Comparison of ENCODE assay signal across 13 mouse cellular contexts in genomic region chr13:31577576-31577975, GRCm38 (mm10). TPM values are rescaled to one million over a fixed set of nuclear protein-coding genes. Genes with fewer than 3 reads are reported as not detected.
A peak's percentile ranks its signal among the peaks of the same experiment; 100 is the strongest.
DNase-seq lines count a peak whose midpoint lies in the region; ATAC-seq and TF ChIP-seq lines count a peak whose summit lies in the region.
"Had no signal": no experiment of that assay in that cellular context is flagged by ENCODE, and none has a peak within 500 bp of the region (broad histone marks: within the 10 kb centered on the region; RNA-seq: fewer than 3 reads in every experiment).

No protein-coding gene starts in this region.

- TF ChIP-seq POLR2A in brain, embryonic 14.5 days (IDR thresholded peaks at IDR 0.05; ENCODE audit: borderline replicate concordance, extremely low read depth, insufficient read depth, insufficient read length, poor library complexity, severe bottlenecking), result no peak

- no peak overlapping the region for H3K9ac ChIP-seq in hindbrain, embryonic 16.5 days (ENCODE audit: low read depth, low read length)
- H3K9ac ChIP-seq in hindbrain, embryonic 11.5 days (ENCODE audit: low read depth, low read length), result no peak overlapping the region
- H3K9ac ChIP-seq: midbrain, embryonic 12.5 days had no signal

- H3K27ac ChIP-seq in hindbrain, embryonic 16.5 days (ENCODE audit: low read depth, low read length), result no peak overlapping the region
- no peak overlapping the region for H3K27ac ChIP-seq in hindbrain, embryonic 11.5 days (ENCODE audit: low read depth, low read length)
- H3K27ac ChIP-seq in limb, embryonic 10.5 days, result 0 out of 2 replicates have a peak overlapping the region, but pooled peaks have one; percentile 25
- H3K27ac ChIP-seq: midbrain, embryonic 12.5 days had no signal

- no peak for TF ChIP-seq CTCF in brain, embryonic 14.5 days (IDR thresholded peaks at IDR 0.05; ENCODE audit: borderline replicate concordance, extremely low read depth, insufficient read depth, insufficient read length)

- no peak overlapping the region for H3K4me3 ChIP-seq in hindbrain, embryonic 16.5 days (ENCODE audit: low read length)
- H3K4me3 ChIP-seq in hindbrain, embryonic 11.5 days (ENCODE audit: low read depth, low read length), result no peak overlapping the region
- no peak overlapping the region for H3K4me3 ChIP-seq in limb, embryonic 10.5 days
- H3K4me3 ChIP-seq: midbrain, embryonic 12.5 days had no signal

- no peaks in the 10 kb centered on the region for H3K9me3 ChIP-seq in hindbrain, embryonic 16.5 days (ENCODE audit: control insufficient read depth, low read length)
- H3K9me3 ChIP-seq in hindbrain, embryonic 11.5 days (ENCODE audit: control insufficient read depth, low read length), result no peaks in the 10 kb centered on the region
- H3K9me3 ChIP-seq in limb, embryonic 10.5 days (replicated peaks), result no peaks in the 10 kb centered on the region
- H3K9me3 ChIP-seq: midbrain, embryonic 12.5 days had no signal

- DNase-seq in hindbrain, embryonic 11.5 days (ENCODE audit: low spot score), result no peak
- peak; percentile 32 for DNase-seq in lung, postnatal 14 days
- no peak for DNase-seq in lung, postnatal 10 days
- DNase-seq in brain, embryonic 14.5 days (ENCODE audit: low read depth), result peak; percentile 35
- DNase-seq in limb, embryonic 10.5 days (ENCODE audit: low spot score), result no peak
- no peak for DNase-seq in gastrocnemius, adult 8-10 months (ENCODE audit: low spot score in 2 of 2)
- no peak for DNase-seq in cerebellum, adult 9-10 months
- DNase-seq: adrenal gland, postnatal 14 days; gastrocnemius, postnatal 25 days; heart, postnatal 10 days had no signal

- no peaks in the 10 kb centered on the region for H3K36me3 ChIP-seq in hindbrain, embryonic 16.5 days (ENCODE audit: control insufficient read depth, insufficient read depth, low read length)
- H3K36me3 ChIP-seq in hindbrain, embryonic 11.5 days (ENCODE audit: control insufficient read depth, insufficient read depth, low read length), result no peaks in the 10 kb centered on the region
- no peaks in the 10 kb centered on the region for H3K36me3 ChIP-seq in limb, embryonic 10.5 days
- H3K36me3 ChIP-seq: midbrain, embryonic 12.5 days had no signal

- WGBS in hindbrain, embryonic 16.5 days, result 22% methylated on average over 6 of the region's 6 CpGs
- whole genome bisulfite sequencing in hindbrain, embryonic 11.5 days, result 28% methylated on average over 6 of the region's 6 CpGs
- 47% methylated on average over 6 of the region's 6 CpGs for WGBS in limb, embryonic 10.5 days

- peak; percentile 58 for ATAC-seq in hindbrain, embryonic 16.5 days
- ATAC-seq in hindbrain, embryonic 11.5 days (ENCODE audit: low FRiP score), result no peak

- H3K4me2 ChIP-seq in hindbrain, embryonic 16.5 days (ENCODE audit: low read length), result no peak overlapping the region
- no peak overlapping the region for H3K4me2 ChIP-seq in hindbrain, embryonic 11.5 days (replicated peaks; ENCODE audit: low read depth, low read length)
- H3K4me2 ChIP-seq: midbrain, embryonic 12.5 days had no signal

- no peaks in the 10 kb centered on the region for H3K27me3 ChIP-seq in hindbrain, embryonic 16.5 days (replicated peaks; ENCODE audit: control insufficient read depth, insufficient read depth, low read length)
- H3K27me3 ChIP-seq in hindbrain, embryonic 11.5 days (ENCODE audit: control insufficient read depth, insufficient read depth, low read length), result no peaks in the 10 kb centered on the region
- peaks cover 34% of the 10 kb centered on the region for H3K27me3 ChIP-seq in limb, embryonic 10.5 days (ENCODE audit: low read depth, poor library complexity, severe bottlenecking)
- H3K27me3 ChIP-seq: midbrain, embryonic 12.5 days had no signal

- no peaks in the 10 kb centered on the region for H3K4me1 ChIP-seq in hindbrain, embryonic 16.5 days (ENCODE audit: control insufficient read depth, insufficient read depth, low read depth, low read length)
- H3K4me1 ChIP-seq in hindbrain, embryonic 11.5 days (replicated peaks; ENCODE audit: control insufficient read depth, insufficient read depth, low read length), result no peaks in the 10 kb centered on the region
- peaks cover 22% of the 10 kb centered on the region for H3K4me1 ChIP-seq in limb, embryonic 10.5 days
- H3K4me1 ChIP-seq: midbrain, embryonic 12.5 days had no signal

RNA-seq across cellular contexts. Expression of gene A530084C06Rik, which starts 18.4 kb away (rescaled TPM):
- polyA plus RNA-seq in hindbrain, embryonic 16.5 days (2015; fragmentation: Nextera tagmentation; extraction: Ambion mirVana), result not detected in 2 replicates
- not detected in 2 replicates for polyA plus RNA-seq in hindbrain, embryonic 11.5 days (2014; fragmentation: Nextera tagmentation; extraction: Ambion mirVana)
- polyA plus RNA-seq in brain, embryonic 14.5 days (2012; rRNA removed), result 0.46 and 0.68 TPM in 2 replicates
- polyA plus RNA-seq in limb, embryonic 10.5 days (2016; fragmentation: Nextera tagmentation; extraction: Ambion mirVana), result not detected in 2 replicates
- not detected for total RNA-seq in gastrocnemius, adult 8-10 months (2022)
- total RNA-seq: adrenal gland, postnatal 14 days; gastrocnemius, postnatal 25 days had no signal
- polyA plus RNA-seq: forebrain, embryonic 14.5 days; midbrain, embryonic 12.5 days had no signal

RNA-seq across cellular contexts. Expression of gene Foxq1, which starts 21.6 kb away (rescaled TPM):
- 1.2 and 1.4 TPM in 2 replicates for polyA plus RNA-seq in hindbrain, embryonic 16.5 days (2015; fragmentation: Nextera tagmentation; extraction: Ambion mirVana)
- polyA plus RNA-seq in hindbrain, embryonic 11.5 days (2014; fragmentation: Nextera tagmentation; extraction: Ambion mirVana), result 1.2 and 1.5 TPM in 2 replicates
- 5.0 and 5.8 TPM in 2 replicates for polyA plus RNA-seq in brain, embryonic 14.5 days (2012; rRNA removed)
- 0.09 TPM in 1 of 2 replicates, not detected in the other for polyA plus RNA-seq in limb, embryonic 10.5 days (2016; fragmentation: Nextera tagmentation; extraction: Ambion mirVana)
- total RNA-seq in gastrocnemius, adult 8-10 months (2022), result under 1 TPM in 2 of 4 experiments, not detected in 2; 0.07 to 0.08 TPM
- total RNA-seq: gastrocnemius, postnatal 25 days had no signal

RNA-seq across cellular contexts. Expression of gene Foxf2, which starts 48.0 kb away (rescaled TPM):
- polyA plus RNA-seq in hindbrain, embryonic 16.5 days (2015; fragmentation: Nextera tagmentation; extraction: Ambion mirVana), result 4.2 and 5.1 TPM in 2 replicates
- 4.8 and 9.1 TPM in 2 replicates for polyA plus RNA-seq in hindbrain, embryonic 11.5 days (2014; fragmentation: Nextera tagmentation; extraction: Ambion mirVana)
- polyA plus RNA-seq in brain, embryonic 14.5 days (2012; rRNA removed), result 10.9 and 12.5 TPM in 2 replicates
- 0.44 and 0.75 TPM in 2 replicates for polyA plus RNA-seq in limb, embryonic 10.5 days (2016; fragmentation: Nextera tagmentation; extraction: Ambion mirVana)
- under 1 TPM in 2 of 4 experiments, not detected in 2; 0.10 to 0.24 TPM for total RNA-seq in gastrocnemius, adult 8-10 months (2022)
- total RNA-seq: adrenal gland, postnatal 14 days; gastrocnemius, postnatal 25 days had no signal

Comparison
In these comparisons a context has a peak if more than half of its experiments do, and no peak if none do; other contexts are left out.
1. DNase-seq: peak in lung, postnatal 14 days (single experiment) and brain, embryonic 14.5 days (single experiment); none in hindbrain, embryonic 11.5 days (single experiment), lung, postnatal 10 days (single experiment), limb, embryonic 10.5 days (single experiment), gastrocnemius, adult 8-10 months (0 of 2) and cerebellum, adult 9-10 months (single experiment).